Mouse (Mus musculus) intestine, embryonic 15.5 days (tissue): Measurements from ENCODE around the gene Tmem88. TPM values are rescaled to one million over a fixed set of nuclear protein-coding genes. Genes with fewer than 3 reads are reported as not detected.

Experiments
- ATAC-seq: fragments of 200-750 bp; cut with Nextera tagmentation; 2 replicates; pipeline ENCODE4 v1.8.0; 2017; ENCODE audit warnings: moderate TSS enrichment, moderate library complexity
- H3K27ac ChIP-seq: fragments of 300-500 bp; sonication (generic); 2 replicates; pipeline ENCODE4 v1.5.1; 2015; ENCODE audit warnings: mild to moderate bottlenecking, inconsistent platforms
- H3K27me3 ChIP-seq: fragments of 300-500 bp; sonication (generic); replicated peaks from 2 replicates; pipeline ENCODE4 v1.6.1; 2015; ENCODE audit warnings: inconsistent platforms
- H3K36me3 ChIP-seq: fragments of 300-500 bp; sonication (generic); 2 replicates; pipeline ENCODE4 v1.6.1; 2015; ENCODE audit warnings: inconsistent platforms
- H3K4me1 ChIP-seq: fragments of 300-500 bp; sonication (generic); replicated peaks from 2 replicates; pipeline ENCODE4 v1.6.1; 2015; ENCODE audit warnings: inconsistent platforms
- H3K4me2 ChIP-seq: fragments of 300-500 bp; sonication (generic); replicated peaks from 2 replicates; pipeline ENCODE4 v1.6.1; 2015; ENCODE audit warnings: mild to moderate bottlenecking, inconsistent platforms
- H3K4me3 ChIP-seq: fragments of 300-500 bp; sonication (generic); replicated peaks from 2 replicates; pipeline ENCODE4 v1.5.1; 2015; ENCODE audit warnings: inconsistent platforms
- H3K9ac ChIP-seq: fragments of 300-500 bp; sonication (generic); 2 replicates; pipeline ENCODE4 v1.6.1; 2015; ENCODE audit warnings: inconsistent platforms
- H3K9me3 ChIP-seq: fragments of 300-500 bp; sonication (generic); 2 replicates; pipeline ENCODE4 v1.6.1; 2016; ENCODE audit warnings: inconsistent platforms
- WGBS: fragments of 180-500 bp; shearing (Covaris S2); methylation state at CpG from one replicate; pipeline ENCODE4 v1.1.7; 2015; 5-methylcytosine and 5-hydroxymethylcytosine counted together
- polyA plus RNA-seq: library from polyadenylated mRNA; unstranded; fragments of >200 nt; fragmentation: Nextera tagmentation; extraction: Ambion mirVana; gene quantifications from 2 replicates; pipeline ENCODE4 v1.2.1, GENCODE M21; 2015

Tmem88 gene
- polyA plus RNA-seq, 1 experiment from 2014 or later = 32.1 TPM

DNA sequence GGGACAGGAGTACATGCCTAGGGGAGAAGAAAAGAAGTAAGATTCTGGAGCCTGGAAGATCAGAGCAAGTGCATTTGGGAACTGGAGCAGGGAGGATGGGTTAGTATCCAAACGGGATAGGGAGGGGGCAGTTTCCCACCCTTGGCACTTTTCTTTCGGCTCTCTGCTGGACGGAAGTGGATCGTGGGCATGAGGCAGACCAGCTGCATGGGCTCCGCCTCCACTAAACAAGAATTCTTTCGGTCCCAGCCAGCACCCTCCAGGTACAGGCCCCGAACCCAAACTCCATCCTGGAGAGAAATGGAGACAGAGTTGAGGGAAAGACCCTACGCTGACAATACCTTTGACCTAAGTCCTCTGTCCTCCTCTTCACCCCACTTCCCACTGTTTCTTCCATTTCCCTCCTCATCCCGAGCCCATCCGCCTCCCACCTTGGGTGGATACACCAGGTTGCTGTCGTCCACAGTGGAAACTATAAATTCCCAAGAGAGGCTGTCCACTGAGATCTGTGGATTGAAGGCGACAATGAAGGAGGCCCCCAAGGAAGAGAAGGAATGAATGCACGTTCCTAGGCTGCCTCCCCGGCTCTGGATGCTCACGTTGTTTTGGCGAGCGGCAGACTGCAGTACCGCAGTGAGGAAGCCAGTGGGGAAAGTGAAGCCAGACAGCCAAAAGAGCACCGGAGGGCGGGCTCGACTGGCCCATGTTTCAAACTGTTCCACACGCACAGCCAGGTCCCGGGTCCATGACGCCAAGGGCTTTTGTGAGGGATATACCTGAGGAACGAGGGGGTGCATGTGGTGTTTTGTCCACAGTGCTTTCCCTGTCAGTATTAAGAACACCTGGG lies 23.3 kb upstream of the Tmem88 start:
- Histone ChIP-seq H3K36me3 (no peaks in the 10 kb centered on the region), H3K4me3 (no peak overlapping the region), H3K4me1 (peaks cover 32% of the 10 kb centered on the region), H3K9ac (no peak overlapping the region), H3K9me3 (no peaks in the 10 kb centered on the region), H3K27me3 (peaks cover 14% of the 10 kb centered on the region; the same call in 1 of the 2 replicates), H3K27ac (no peak overlapping the region), H3K4me2 (no peak overlapping the region)
- ATAC-seq = no peak
- WGBS = 25% methylated on average over 25 of the region's 25 CpGs

DNA sequence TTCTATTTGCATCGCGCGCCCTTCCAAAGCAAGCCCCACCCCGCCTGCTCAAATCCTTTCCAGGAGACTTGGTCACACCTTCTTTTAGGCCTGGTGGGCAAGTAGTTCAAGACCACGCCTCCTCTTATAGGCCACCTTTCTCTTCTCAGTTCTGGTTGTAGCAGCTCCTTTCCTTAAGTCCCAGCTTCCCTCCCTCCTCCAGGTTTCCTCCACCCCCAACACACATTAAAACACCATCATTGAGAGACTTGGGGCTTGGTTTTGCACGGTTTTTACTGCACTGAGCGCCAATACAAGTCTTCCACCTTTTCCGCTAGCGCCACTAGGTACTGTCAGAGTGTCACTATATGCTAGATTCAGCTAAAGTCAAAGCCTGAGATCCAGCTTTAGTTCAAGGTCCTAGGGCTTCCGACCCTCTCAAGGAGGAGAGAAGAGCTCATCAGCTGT lies 22.5 kb upstream of the Tmem88 start:
- peaks cover 32% of the 10 kb centered on the region for H3K4me1 ChIP-seq
- peak overlapping the region; percentile 24 for H3K9ac ChIP-seq
- no peak overlapping the region for H3K27ac ChIP-seq
- no peaks in the 10 kb centered on the region for H3K9me3 ChIP-seq
- H3K36me3 ChIP-seq = no peaks in the 10 kb centered on the region
- H3K27me3 ChIP-seq = peaks cover 14% of the 10 kb centered on the region; the same call in 1 of the 2 replicates
- WGBS = 16% methylated on average over 10 of the region's 10 CpGs
- no peak for ATAC-seq
- H3K4me2 ChIP-seq = peak overlapping the region; percentile 97
- peak overlapping the region; percentile 53 for H3K4me3 ChIP-seq

DNA sequence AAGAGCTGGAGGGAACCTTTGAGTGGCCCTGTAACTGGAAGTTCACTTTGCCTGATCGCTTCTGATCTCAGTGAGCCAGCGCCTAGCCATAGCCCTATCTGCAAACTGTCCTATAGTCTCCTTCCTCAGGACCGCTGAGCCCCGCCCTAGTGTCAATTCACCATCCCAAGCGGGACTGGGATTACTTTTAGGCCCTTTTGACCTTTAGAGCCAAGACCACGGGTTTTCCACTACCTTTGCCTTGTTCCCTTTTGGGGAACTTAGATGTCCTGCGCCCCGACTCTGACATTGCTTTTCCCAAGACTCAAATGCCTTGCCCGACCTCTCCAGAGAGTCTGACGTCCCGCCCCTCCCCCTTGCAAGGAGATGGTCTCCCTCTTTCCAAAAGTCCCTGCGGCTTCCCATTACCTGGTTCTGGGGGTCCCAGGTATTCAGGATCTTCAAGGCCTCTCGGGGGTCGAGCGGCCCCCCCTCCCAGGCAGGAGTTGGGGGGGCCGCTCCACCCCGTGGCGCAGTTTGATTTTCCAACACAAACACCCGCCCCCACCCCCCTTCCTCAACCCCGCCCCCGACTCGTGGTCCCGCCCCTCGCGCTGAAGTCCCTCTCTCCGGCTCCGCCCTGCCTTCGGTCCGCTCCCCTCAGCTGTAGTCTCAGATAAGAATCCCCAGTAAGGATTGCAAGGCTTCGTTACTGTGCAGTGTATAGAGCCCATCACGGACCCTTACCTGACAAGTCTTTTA lies 21.9 kb upstream of the Tmem88 start:
- Histone ChIP-seq H3K4me2 (peak overlapping the region; percentile 97), H3K27ac (peak overlapping the region; percentile 98), H3K9ac (peak overlapping the region; percentile 52), H3K9me3 (no peaks in the 10 kb centered on the region), H3K4me3 (peak overlapping the region; percentile 53), H3K36me3 (no peaks in the 10 kb centered on the region), H3K27me3 (peaks cover 14% of the 10 kb centered on the region; the same call in 1 of the 2 replicates), H3K4me1 (peaks cover 36% of the 10 kb centered on the region)
- ATAC-seq = no peak
- WGBS = 1% methylated on average over 31 of the region's 31 CpGs

- H3K27me3 ChIP-seq = peaks cover 14% of the 10 kb centered on the region; the same call in 1 of the 2 replicates
- ATAC-seq = no peak
- H3K4me2 ChIP-seq = peak overlapping the region; percentile 97
- H3K4me3 ChIP-seq = peak overlapping the region; percentile 53
- H3K36me3 ChIP-seq = no peaks in the 10 kb centered on the region
- peak overlapping the region; percentile 98 for H3K27ac ChIP-seq
- H3K9me3 ChIP-seq = no peaks in the 10 kb centered on the region
- WGBS = under 1% methylated on average over 19 of the region's 19 CpGs
- peaks cover 42% of the 10 kb centered on the region for H3K4me1 ChIP-seq
- H3K9ac ChIP-seq = peak overlapping the region; percentile 52
Observed at GRCm38 (mm10) chr11:69419443-69419812, 21.4 kb upstream of the Tmem88 start.

- Histone ChIP-seq H3K27me3 (peaks cover 14% of the 10 kb centered on the region; the same call in 1 of the 2 replicates), H3K4me1 (peaks cover 48% of the 10 kb centered on the region)
Observed at GRCm38 (mm10) chr11:69418481-69419442, 20.7 kb upstream of the Tmem88 start.

DNA sequence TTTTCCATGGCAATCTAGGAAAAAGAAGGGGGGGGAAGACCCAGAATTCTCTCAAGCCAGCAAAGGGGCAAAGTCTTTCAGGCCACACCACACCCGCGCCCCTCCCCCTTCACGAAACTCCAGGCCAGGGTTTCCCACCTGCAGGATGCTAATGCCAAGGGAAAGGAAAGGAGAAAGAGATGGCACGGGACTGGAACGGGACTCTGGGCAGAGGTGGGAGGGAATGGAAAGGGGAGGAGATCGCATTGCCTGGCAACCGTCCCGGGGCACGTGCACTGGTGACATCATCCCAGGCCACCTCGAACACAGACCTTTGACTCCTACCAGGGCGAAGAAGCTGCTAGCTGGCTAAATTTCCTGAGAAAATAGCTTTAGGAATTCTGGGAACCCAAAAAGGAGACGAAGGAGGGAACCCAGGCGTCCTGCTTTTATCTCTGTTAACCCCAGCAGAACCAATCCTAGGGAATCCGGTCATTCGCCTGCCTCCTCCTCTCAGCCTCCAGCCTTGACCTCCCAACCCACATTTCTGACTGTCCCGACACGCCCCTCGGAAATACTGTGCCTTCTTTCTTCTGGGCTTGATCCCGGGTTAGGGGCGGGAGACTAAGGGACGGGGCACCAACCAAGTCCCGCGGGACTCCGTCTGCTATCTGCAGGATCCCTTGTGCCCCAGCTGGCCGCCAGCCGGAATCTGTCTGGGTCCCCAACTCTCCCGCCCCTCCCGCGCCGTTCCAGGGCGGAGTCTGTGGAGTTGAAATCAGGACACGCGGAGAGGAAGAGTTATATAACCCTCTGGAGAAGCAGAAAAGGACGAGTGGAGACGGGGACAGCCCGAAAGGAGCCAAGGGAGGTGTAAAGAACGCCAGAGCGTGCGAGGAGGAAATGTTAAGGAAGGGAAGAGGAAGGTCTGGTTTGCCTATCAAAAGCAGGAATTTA lies 19.7 kb upstream of the Tmem88 start:
- peaks cover 59% of the 10 kb centered on the region for H3K4me1 ChIP-seq
- WGBS = under 1% methylated on average over 39 of the region's 39 CpGs

More at GRCm38 (mm10) chr11:69418481-69419442, 20.7 kb upstream of the Tmem88 start:
- no peaks in the 10 kb centered on the region for H3K36me3 ChIP-seq
- peak overlapping the region; percentile 53 for H3K4me3 ChIP-seq
- peak overlapping the region; percentile 98 for H3K27ac ChIP-seq
- peak overlapping the region; percentile 97 for H3K4me2 ChIP-seq
- no peaks in the 10 kb centered on the region for H3K9me3 ChIP-seq
- H3K9ac ChIP-seq = peak overlapping the region; percentile 59
- WGBS = under 1% methylated on average over 45 of the region's 45 CpGs
- ATAC-seq = peak; percentile 84

DNA sequence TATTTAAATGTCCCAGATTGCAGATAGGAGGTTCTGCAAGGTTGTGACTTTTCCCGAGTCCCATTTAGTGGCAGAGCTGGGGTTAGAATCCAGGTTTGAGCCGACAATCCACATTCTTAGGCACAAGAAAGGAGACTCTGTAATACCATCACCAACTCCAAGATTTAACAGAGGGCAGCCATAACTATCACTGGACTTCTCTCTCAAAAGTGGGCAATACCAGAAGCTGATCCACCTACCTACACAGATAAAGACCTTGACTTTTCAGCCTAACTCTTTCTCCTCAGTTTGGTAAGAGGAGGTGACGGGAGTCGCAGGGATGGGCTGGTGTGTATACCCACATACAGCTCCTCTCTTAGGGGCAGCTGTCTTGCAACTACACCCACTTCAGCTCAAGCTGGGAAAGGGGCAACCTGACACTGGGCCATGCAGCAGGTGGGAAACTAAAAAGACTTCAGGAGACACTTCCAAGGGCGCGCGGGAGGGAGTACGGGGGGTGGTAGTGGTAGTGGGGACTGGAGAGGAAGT lies 19.0 kb upstream of the Tmem88 start:
- WGBS = 3% methylated on average over 8 of the region's 8 CpGs
- Histone ChIP-seq H3K9ac (peak overlapping the region; percentile 41), H3K9me3 (no peaks in the 10 kb centered on the region), H3K27me3 (peaks cover 9% of the 10 kb centered on the region; the same call in 1 of the 2 replicates), H3K27ac (peak overlapping the region; percentile 98), H3K4me1 (peaks cover 66% of the 10 kb centered on the region), H3K4me3 (peak overlapping the region; percentile 53), H3K4me2 (peak overlapping the region; percentile 97), H3K36me3 (no peaks in the 10 kb centered on the region)
- ATAC-seq = no peak; the same call in 1 of the 2 replicates

More for the DNA sequence above, 19.7 kb upstream of the Tmem88 start:
- ATAC-seq = peak; percentile 66
- Histone ChIP-seq H3K4me2 (peak overlapping the region; percentile 97), H3K9me3 (no peaks in the 10 kb centered on the region), H3K27ac (peak overlapping the region; percentile 98), H3K27me3 (peaks cover 14% of the 10 kb centered on the region; the same call in 1 of the 2 replicates), H3K9ac (peak overlapping the region; percentile 59), H3K4me3 (peak overlapping the region; percentile 53), H3K36me3 (no peaks in the 10 kb centered on the region)

DNA sequence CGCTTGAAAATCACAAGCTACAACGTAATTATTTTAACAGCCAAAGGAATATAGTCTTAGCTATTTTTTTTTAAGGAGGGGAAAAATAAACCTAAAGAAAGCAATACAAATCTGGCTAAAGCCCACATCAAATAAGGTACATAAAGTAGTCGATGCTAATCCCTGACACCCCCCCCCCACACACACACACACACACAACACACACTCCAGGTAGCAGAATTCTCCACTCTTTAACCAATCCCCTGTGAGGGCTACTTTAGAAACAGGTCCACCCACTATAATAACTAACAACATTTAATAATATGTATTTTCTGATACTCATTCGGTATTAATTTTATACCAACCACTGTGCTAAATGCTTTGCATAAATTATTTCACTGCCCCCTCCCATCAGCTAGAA lies 18.5 kb upstream of the Tmem88 start:
- H3K9me3 ChIP-seq = no peaks in the 10 kb centered on the region
- H3K27ac ChIP-seq = peak overlapping the region; percentile 98
- under 1% methylated on average over 4 of the region's 4 CpGs for WGBS
- H3K27me3 ChIP-seq = peaks cover 7% of the 10 kb centered on the region; the same call in 1 of the 2 replicates
- H3K9ac ChIP-seq = no peak overlapping the region; the same call in 1 of the 2 replicates
- peak overlapping the region; percentile 58 for H3K4me3 ChIP-seq
- H3K36me3 ChIP-seq = no peaks in the 10 kb centered on the region
- H3K4me2 ChIP-seq = peak overlapping the region; percentile 97
- no peak for ATAC-seq
- H3K4me1 ChIP-seq = peaks cover 70% of the 10 kb centered on the region

DNA sequence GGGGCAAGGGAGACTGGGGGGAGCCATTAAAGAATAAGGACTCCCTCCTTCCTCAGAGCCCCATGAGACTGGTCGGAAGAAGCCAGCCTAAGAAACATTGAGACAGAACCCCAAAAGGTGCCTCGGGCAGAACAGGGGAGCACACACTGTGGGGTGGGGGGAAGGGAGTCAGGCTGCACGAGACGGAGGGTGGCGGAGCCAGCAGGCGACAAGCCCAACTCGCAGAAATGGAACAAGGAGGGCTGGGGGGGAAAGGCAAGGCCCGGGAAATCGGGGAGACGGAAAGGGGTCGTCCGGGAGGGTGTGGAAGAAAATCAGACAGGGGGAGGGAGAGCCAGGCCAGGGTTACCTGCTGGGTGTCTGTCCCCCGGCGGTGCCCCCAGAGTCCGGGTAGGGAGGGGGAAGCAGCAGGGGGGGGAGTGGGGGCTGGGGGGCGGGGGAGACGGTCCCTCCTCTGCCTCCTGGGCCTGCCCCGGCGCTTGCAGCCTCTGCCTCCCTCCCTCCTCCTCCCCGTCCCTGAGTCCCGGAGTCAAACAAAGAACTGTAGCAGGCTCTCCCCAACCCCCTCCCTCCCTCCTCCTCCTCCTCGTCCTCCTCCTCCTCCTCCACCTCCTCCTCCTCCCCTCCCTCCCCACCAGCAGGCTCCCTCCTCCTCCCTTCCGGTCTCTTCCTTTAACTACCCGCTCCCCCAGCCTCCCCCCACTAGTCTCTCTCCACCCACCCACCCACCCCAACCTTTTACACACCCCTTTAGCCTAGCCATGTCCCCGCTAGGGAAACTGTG lies 17.8 kb upstream of the Tmem88 start:
- peaks cover 66% of the 10 kb centered on the region for H3K4me1 ChIP-seq
- H3K36me3 ChIP-seq = no peaks in the 10 kb centered on the region
- peak overlapping the region; percentile 97 for H3K4me2 ChIP-seq
- ATAC-seq = no peak
- no peaks in the 10 kb centered on the region for H3K9me3 ChIP-seq
- WGBS = 1% methylated on average over 18 of the region's 25 CpGs
- H3K4me3 ChIP-seq = peak overlapping the region; percentile 58
- peaks cover under 1% of the 10 kb centered on the region; the same call in 1 of the 2 replicates for H3K27me3 ChIP-seq
- H3K27ac ChIP-seq = peak overlapping the region; percentile 99
- peak overlapping the region; percentile 74 for H3K9ac ChIP-seq

GRCm38 (mm10) chr11:69415327-69415667 lies 17.3 kb upstream of the Tmem88 start:
- ATAC-seq = no peak
- WGBS = 1% methylated on average over 3 of the region's 3 CpGs
- H3K4me2 ChIP-seq = peak overlapping the region; percentile 92
- H3K4me3 ChIP-seq = peak overlapping the region; percentile 58
- no peaks in the 10 kb centered on the region for H3K27me3 ChIP-seq
- peak overlapping the region; percentile 74 for H3K9ac ChIP-seq
- H3K36me3 ChIP-seq = no peaks in the 10 kb centered on the region
- no peaks in the 10 kb centered on the region for H3K9me3 ChIP-seq
- H3K27ac ChIP-seq = peak overlapping the region; percentile 99
- peaks cover 60% of the 10 kb centered on the region for H3K4me1 ChIP-seq
